Mouse (Mus musculus) bone marrow, adult 2 months (tissue): Measurements from ENCODE around the gene Cep78. TPM values are rescaled to one million over a fixed set of nuclear protein-coding genes. Genes with fewer than 3 reads are reported as not detected.

Experiments used
- H3K27ac ChIP-seq: fragments of 200-500 bp; 2 replicates; pipeline ENCODE4 v1.5.1; 2012; ENCODE audit warnings: low read depth, mild to moderate bottlenecking, control low read depth, inconsistent platforms, low read length; ENCODE audit not compliant: control insufficient read depth, poor library complexity, insufficient read depth
- H3K4me1 ChIP-seq: fragments of 200-500 bp; 2 replicates; pipeline ENCODE4 v1.6.1; 2011; ENCODE audit warnings: low read length; ENCODE audit not compliant: control insufficient read depth, insufficient read depth
- H3K4me3 ChIP-seq: fragments of 200-500 bp; replicated peaks from 2 replicates; pipeline ENCODE3; 2011; ENCODE audit warnings: mild to moderate bottlenecking, low read depth, low read length, control low read depth; ENCODE audit not compliant: control insufficient read depth
- CTCF ChIP-seq: fragments of 200-500 bp; IDR thresholded peaks from 2 replicates; pipeline ENCODE4 v1.5.1; 2011; ENCODE audit warnings: low read length, control low read depth; ENCODE audit not compliant: control insufficient read depth, insufficient read depth
- POLR2A ChIP-seq: fragments of 200-500 bp; IDR thresholded peaks from 2 replicates; pipeline ENCODE4 v1.6.1; 2011; ENCODE audit warnings: low read depth, mild to moderate bottlenecking, control low read depth, low read length, borderline replicate concordance; ENCODE audit not compliant: control insufficient read depth
- WGBS: fragments of 180-500 bp; shearing (Covaris S2); methylation state at CpG from one replicate; pipeline ENCODE4 v1.1.7; 2018; 5-methylcytosine and 5-hydroxymethylcytosine counted together
- polyA plus RNA-seq: library from polyadenylated mRNA; stranded (reverse); fragments of >200 nt; gene quantifications from 2 replicates; pipeline ENCODE4 v1.2.4, GENCODE M21; 2011; ENCODE audit warnings: low replicate concordance; ENCODE audit not compliant: missing spikeins, insufficient read depth, insufficient read length

Cep78 gene
- polyA plus RNA-seq, 1 experiment, result 10.9 TPM

GRCm38 (mm10) chr19:15950225-15950624 lies 34.6 kb downstream of the Cep78 start:
- TF ChIP-seq CTCF, result no peak
- TF ChIP-seq POLR2A, result no peak
- WGBS, result 58% methylated on average over 3 of the region's 3 CpGs
- H3K27ac ChIP-seq, result no peak overlapping the region
- no peak overlapping the region for H3K4me3 ChIP-seq
- no peaks in the 10 kb centered on the region for H3K4me1 ChIP-seq

GRCm38 (mm10) chr19:15948867-15949266 lies 35.9 kb downstream of the Cep78 start:
- Histone ChIP-seq H3K4me1 (no peaks in the 10 kb centered on the region), H3K27ac (no peak overlapping the region), H3K4me3 (no peak overlapping the region)
- no peak for TF ChIP-seq CTCF
- TF ChIP-seq POLR2A, result no peak
- WGBS, result 72% methylated on average over 1 of the region's 1 CpGs

GRCm38 (mm10) chr19:15948426-15948825 lies 36.4 kb downstream of the Cep78 start:
- Histone ChIP-seq H3K4me3 (no peak overlapping the region), H3K27ac (no peak overlapping the region), H3K4me1 (no peaks in the 10 kb centered on the region)
- 85% methylated on average over 7 of the region's 7 CpGs for WGBS
- TF ChIP-seq POLR2A (no peak), CTCF (no peak)

GRCm38 (mm10) chr19:15947237-15947636 lies 37.6 kb downstream of the Cep78 start, which contains the start of gene Psat1:
Gene Psat1, minus strand, starts transcription at chr19:15947337.
- no peak within 1 kb of the TSS for H3K27ac ChIP-seq
- no peaks in the 10 kb centered on the region for H3K4me1 ChIP-seq
- H3K4me3 ChIP-seq, result no peak within 1 kb of the TSS
- TF ChIP-seq POLR2A (no peak), CTCF (no peak)
- 74% methylated on average over 7 of the region's 7 CpGs for WGBS

- no peak for TF ChIP-seq POLR2A
- TF ChIP-seq CTCF, result no peak
- no peaks in the 10 kb centered on the region for H3K4me1 ChIP-seq
- WGBS, result 80% methylated on average over 10 of the region's 10 CpGs
- no peak overlapping the region for H3K4me3 ChIP-seq
- no peak overlapping the region for H3K27ac ChIP-seq
Measured at GRCm38 (mm10) chr19:15946663-15947062, 38.1 kb downstream of the Cep78 start.

- Histone ChIP-seq H3K4me3 (no peak overlapping the region), H3K4me1 (no peaks in the 10 kb centered on the region; the same call in 1 of the 2 replicates), H3K27ac (no peak overlapping the region)
- no peak for TF ChIP-seq POLR2A
- no peak for TF ChIP-seq CTCF
- WGBS, result 82% methylated on average over 7 of the region's 7 CpGs
Measured at GRCm38 (mm10) chr19:15943117-15943423, 41.7 kb downstream of the Cep78 start.

- Histone ChIP-seq H3K4me1 (no peaks in the 10 kb centered on the region; the same call in 1 of the 2 replicates), H3K4me3 (no peak overlapping the region), H3K27ac (no peak overlapping the region)
- TF ChIP-seq CTCF (no peak), POLR2A (no peak)
- 84% methylated on average over 11 of the region's 11 CpGs for WGBS
Measured at GRCm38 (mm10) chr19:15942421-15943116, 42.2 kb downstream of the Cep78 start.

GRCm38 (mm10) chr19:15941399-15941798 lies 43.4 kb downstream of the Cep78 start:
- Histone ChIP-seq H3K4me1 (no peaks in the 10 kb centered on the region; the same call in 1 of the 2 replicates), H3K4me3 (no peak overlapping the region), H3K27ac (no peak overlapping the region)
- WGBS, result 80% methylated on average over 8 of the region's 8 CpGs
- no peak for TF ChIP-seq CTCF
- TF ChIP-seq POLR2A, result no peak

GRCm38 (mm10) chr19:15925719-15926045 lies 59.1 kb downstream of the Cep78 start:
- TF ChIP-seq CTCF, result no peak
- no peak for TF ChIP-seq POLR2A
- no peaks in the 10 kb centered on the region for H3K4me1 ChIP-seq
- no peak overlapping the region for H3K4me3 ChIP-seq
- WGBS, result 19% methylated on average over 4 of the region's 4 CpGs
- H3K27ac ChIP-seq, result no peak overlapping the region
